Mouse (Mus musculus) Patski (cell line): ENCODE measurements around the gene Ulk4. TPM values are rescaled to one million over a fixed set of nuclear protein-coding genes. Genes with fewer than 3 reads are reported as not detected.
"Not testable (repeated sequence)": the region's sequence is repeated elsewhere in the genome, so short reads cannot be mapped to it uniquely, and the experiment has no call there.

Experiments used
- ATAC-seq: fragments of 100-300 bp; one replicate; pipeline ENCODE4 v1.8.0; 2021
- CTCF ChIA-PET: fragments of 350-600 bp; sonication (Branson Sonifier 250); formaldehyde crosslinking; loops from one replicate; lab custom pipeline; 2022; ENCODE audit warnings: inconsistent platforms; lab: Charles Lee
- POLR2A ChIA-PET: fragments of 350-600 bp; sonication (Branson Sonifier 250); formaldehyde crosslinking; loops from one replicate; lab custom pipeline; 2022; ENCODE audit warnings: antibody characterized with exemption, inconsistent platforms; lab: Charles Lee
- DNase-seq: peaks from one replicate; pipeline ENCODE4 v3.0.0-alpha.2; 2011; ENCODE audit warnings: low read depth, low spot score
- H3K27me3 ChIP-seq: fragments of 371-371 bp; one replicate; pipeline ENCODE4 v1.5.1; 2021
- CTCF ChIP-seq: fragments of 100-300 bp; IDR thresholded peaks from one replicate; pipeline ENCODE4 v1.5.1; 2021
- in situ Hi-C: fragments of 300-500 bp; cut with MboI; formaldehyde crosslinking; loops from 3 replicates; pipeline ENCODE4 v1.11.1; 2018; ENCODE audit warnings: low pct_unique_long_range_greater_than_20kb, mixed read lengths
- polyA plus RNA-seq: library from polyadenylated mRNA; unstranded; gene quantifications from one replicate; pipeline ENCODE4 v1.2.3, GENCODE M21; 2021

Ulk4 gene
- polyA plus RNA-seq, 1 experiment from 2014 or later = 6.2 TPM

DNA sequence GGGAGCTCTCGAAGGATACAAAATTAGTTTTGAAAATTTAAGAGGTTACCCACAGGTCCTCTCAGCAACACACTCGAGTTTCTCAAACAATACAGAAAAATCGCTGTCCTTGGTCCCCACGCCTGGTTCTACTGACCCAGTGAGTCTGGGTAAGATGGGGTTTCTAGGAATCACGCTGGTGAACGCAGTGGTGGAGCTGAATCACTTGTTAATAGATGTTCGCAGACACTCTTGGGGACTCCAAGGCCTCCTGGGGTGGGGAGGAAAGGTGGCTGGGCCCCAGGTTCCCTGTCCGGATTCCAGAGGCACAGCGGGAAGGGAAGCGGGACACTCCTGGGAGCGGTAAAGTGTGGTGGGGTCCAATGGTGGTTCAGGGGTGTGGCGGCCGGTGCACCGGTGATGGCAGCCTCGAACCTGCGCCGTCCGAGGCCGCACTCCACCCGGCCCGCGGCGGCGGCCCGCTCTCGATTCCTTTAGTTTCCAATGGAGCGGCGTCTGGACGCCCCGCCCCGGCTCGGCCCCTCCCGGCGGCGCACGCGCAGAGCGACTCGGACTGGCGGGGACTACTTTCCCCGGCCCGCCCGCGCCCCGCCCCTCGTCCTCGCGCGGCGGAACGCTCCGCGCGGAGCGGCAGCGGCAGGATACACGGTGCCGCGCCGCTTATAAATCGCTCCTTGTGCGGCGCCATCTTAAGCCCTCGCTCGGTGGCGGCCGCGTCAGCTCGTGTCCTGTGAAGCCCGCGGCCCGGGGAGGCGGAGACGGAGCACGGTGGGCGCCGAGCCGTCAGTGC, 344.0 kb downstream of the Ulk4 start:
- no peaks in the 10 kb centered on the region for H3K27me3 ChIP-seq
- no peak for TF ChIP-seq CTCF
- CTCF ChIA-PET = no interaction called here
- in situ Hi-C loops = no loop called here
- ATAC-seq (peak; percentile 78), DNase-seq (peak; percentile 65)
- POLR2A ChIA-PET = no interaction called here

DNA sequence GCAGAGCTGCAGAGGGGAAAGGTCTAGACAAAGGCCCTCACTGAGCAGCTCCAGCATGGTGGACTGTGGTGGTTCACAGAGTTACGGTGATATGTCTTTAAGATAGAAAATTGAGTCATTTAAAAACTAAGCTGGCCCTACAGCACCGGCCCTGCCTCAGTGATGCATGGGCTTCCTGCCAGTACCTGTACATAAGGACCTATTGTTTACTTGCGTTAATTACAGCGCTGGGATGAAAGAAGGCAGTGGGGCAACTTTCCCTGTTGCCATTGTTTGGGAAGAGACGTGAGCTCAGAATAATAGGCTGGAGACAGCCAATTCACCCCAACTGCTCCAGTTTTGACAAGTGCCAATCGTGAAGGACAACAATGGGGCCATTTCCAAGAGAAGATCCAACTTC, 344.6 kb downstream of the Ulk4 start:
- H3K27me3 ChIP-seq = no peaks in the 10 kb centered on the region
- in situ Hi-C loops = no loop called here
- CTCF ChIA-PET = no interaction called here
- no peak for DNase-seq
- no peak for TF ChIP-seq CTCF
- no peak for ATAC-seq
- POLR2A ChIA-PET = no interaction called here

GRCm38 (mm10) chr9:120930811-120931210, 346.2 kb downstream of the Ulk4 start:
- ChIA-PET POLR2A (no interaction called here), CTCF (no interaction called here)
- DNase-seq (no peak), ATAC-seq (no peak)
- no peak for TF ChIP-seq CTCF
- in situ Hi-C loops = no loop called here
- no peaks in the 10 kb centered on the region for H3K27me3 ChIP-seq

GRCm38 (mm10) chr9:120930021-120930420, 347.0 kb downstream of the Ulk4 start:
- no peak for ATAC-seq
- DNase-seq = no peak
- TF ChIP-seq CTCF = no peak
- in situ Hi-C loops = no loop called here
- no peaks in the 10 kb centered on the region for H3K27me3 ChIP-seq
- CTCF ChIA-PET = no interaction called here
- POLR2A ChIA-PET = no interaction called here

- CTCF ChIA-PET = interaction anchor here (1.4 kb wide), 1 partner anchor 17 kb away, joined by 4 read pairs; no protein-coding TSS in a partner anchor
- ATAC-seq (no peak), DNase-seq (no peak)
- no peak for TF ChIP-seq CTCF
- in situ Hi-C loops = no loop called here
- no peaks in the 10 kb centered on the region for H3K27me3 ChIP-seq
- POLR2A ChIA-PET = no interaction called here
These were observed 347.9 kb downstream of the Ulk4 start, which contains the start of gene Ctnnb1 for GRCm38 (mm10) chr9:120929081-120929480. Gene Ctnnb1, plus strand, starts transcription at chr9:120929216.

DNA sequence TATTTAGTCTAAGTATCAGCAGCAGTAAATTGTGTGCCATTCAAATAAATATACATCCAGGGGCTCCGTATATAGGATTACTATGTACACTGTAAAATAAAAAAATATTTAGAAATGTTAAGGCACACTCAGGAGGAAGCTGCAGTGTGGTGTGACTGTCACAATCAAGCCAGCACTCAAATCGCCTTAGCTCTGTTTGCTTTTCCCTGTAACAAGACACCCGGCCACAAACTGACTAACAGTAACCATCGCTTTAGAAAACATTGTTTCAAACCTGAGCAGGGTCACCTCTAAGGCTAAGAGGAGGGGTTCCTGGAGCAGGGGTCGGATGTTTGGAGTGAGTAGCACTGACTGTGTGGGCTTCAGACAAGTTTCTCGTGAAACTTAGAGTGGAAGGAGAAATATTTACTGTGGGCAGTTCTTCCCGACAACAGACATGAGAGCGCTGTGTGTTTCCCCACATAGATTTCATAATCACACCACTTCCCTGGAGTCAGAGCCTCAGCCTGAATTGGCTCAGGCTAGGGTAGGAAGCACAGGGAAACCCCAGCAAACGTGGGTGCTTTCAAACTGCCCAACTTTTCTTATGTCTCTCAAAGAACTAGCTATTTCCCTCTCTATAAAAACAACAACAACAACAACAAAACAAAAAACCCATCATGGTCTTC, 349.9 kb downstream of the Ulk4 start:
- CTCF ChIA-PET = interaction anchor here (1.2 kb wide), 1 partner anchor 11 kb away, joined by 4 read pairs; no protein-coding TSS in a partner anchor

DNA sequence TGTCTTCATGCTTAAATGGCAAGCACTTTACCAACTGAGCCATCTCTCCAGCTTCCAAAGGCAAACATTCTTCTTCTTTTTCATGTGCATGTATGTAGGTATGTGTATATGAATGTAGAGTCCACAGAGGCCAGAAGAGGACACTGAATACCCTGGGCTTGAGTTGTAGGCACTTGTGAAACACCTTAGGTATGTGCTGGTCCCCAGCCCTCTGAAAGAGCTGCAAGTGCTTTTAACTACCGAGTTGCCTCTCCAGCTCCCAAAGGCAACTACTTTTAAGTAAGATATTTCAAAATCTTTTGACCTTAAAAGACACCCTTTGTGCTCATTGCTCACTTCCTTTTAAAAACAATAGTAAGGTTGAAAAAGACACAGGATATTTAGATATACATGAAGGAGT, 350.9 kb downstream of the Ulk4 start:
- no peaks in the 10 kb centered on the region for H3K27me3 ChIP-seq
- ChIA-PET POLR2A (no interaction called here), CTCF (no interaction called here)
- no peak for TF ChIP-seq CTCF
- in situ Hi-C loops = no loop called here
- DNase-seq = no peak
- ATAC-seq = no peak

More for the DNA sequence above, 349.9 kb downstream of the Ulk4 start:
- in situ Hi-C loops = no loop called here
- H3K27me3 ChIP-seq = no peaks in the 10 kb centered on the region
- ATAC-seq = no peak
- POLR2A ChIA-PET = no interaction called here
- no peak for DNase-seq
- TF ChIP-seq CTCF = no peak

DNA sequence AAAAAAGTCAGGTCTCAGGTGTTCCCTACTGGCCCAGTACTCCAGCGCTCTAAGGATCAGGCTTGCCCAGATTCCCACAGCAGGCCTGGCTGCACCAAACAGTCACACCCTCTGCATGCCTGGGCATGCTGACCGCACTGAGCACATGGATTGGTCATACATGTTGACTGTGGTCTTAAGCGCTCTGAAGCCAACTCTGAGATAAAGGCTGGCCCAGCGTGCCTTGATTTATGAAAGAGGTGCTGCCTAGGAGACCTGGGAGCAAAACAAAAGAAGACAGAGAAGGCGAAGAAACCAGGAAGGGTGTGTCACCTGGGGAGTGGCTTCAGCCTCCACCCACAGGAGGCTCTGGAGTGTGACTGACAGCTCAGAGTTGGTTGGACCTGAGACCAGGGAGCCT, 357.9 kb downstream of the Ulk4 start:
- DNase-seq (no peak), ATAC-seq (no peak)
- ChIA-PET CTCF (no interaction called here), POLR2A (no interaction called here)
- in situ Hi-C loops = no loop called here
- TF ChIP-seq CTCF = no peak
- no peaks in the 10 kb centered on the region for H3K27me3 ChIP-seq

DNA sequence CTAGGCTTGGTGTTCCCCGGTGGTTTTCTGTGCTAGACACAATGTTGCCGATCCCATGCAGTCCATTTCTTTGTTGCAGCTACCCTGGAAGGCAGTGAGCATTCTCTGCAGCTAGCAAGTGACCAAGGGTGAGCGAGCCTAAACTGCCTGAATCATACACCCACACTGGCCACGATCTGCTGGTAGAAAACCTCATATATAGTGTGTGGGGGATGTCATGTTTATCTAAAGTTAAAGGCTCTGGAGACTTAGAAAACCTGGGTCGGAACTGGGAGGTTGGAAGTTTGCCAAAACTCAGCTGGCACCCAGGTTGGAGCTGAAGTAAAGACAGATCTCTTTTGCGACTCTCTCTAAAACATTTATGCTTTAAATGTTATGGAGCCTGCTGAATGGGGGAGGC, 358.4 kb downstream of the Ulk4 start:
- CTCF ChIA-PET = no interaction called here
- H3K27me3 ChIP-seq = no peaks in the 10 kb centered on the region
- POLR2A ChIA-PET = no interaction called here
- in situ Hi-C loops = no loop called here
- ATAC-seq = no peak
- no peak for TF ChIP-seq CTCF
- DNase-seq = no peak

- POLR2A ChIA-PET = no interaction called here
- no peak for DNase-seq
- in situ Hi-C loops = no loop called here
- no peak for ATAC-seq
- H3K27me3 ChIP-seq = no peaks in the 10 kb centered on the region
- CTCF ChIA-PET = no interaction called here
- TF ChIP-seq CTCF = no peak
These were observed 358.8 kb downstream of the Ulk4 start for GRCm38 (mm10) chr9:120918211-120918610.

GRCm38 (mm10) chr9:120917619-120918018, 359.4 kb downstream of the Ulk4 start:
- in situ Hi-C loops, ATAC-seq, H3K27me3 ChIP-seq, POLR2A ChIA-PET, DNase-seq, CTCF ChIA-PET: not testable (repeated sequence)
- peak; percentile 29 for TF ChIP-seq CTCF
